Mouse (Mus musculus): ENCODE data around the gene Clptm1. TPM values are rescaled to one million over a fixed set of nuclear protein-coding genes. Genes with fewer than 3 reads are reported as not detected.

The Clptm1 gene
- polyA plus RNA-seq, 1 experiment: 142 TPM

DNA sequence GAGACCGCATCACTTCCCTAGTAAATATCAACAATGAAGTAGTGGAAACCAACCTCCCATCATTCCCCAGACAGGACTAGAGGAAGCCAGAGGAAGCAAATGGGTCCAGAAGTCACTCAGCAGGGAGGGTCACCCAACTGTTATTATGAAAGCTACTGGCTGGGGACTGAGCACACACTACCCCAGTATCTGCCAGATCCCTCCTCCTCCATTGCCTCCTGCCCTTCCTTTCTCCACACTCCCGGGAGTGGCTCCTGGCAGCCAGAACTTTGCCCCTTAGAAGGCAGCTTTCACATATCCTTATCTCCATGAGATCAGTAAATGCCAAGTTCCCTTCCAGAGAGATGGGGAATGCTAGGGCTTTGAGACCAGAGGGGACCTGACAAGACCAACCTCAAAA, 41.4 kb downstream of the Clptm1 start:
- Histone ChIP-seq H3K4me1 (replicated peaks; ENCODE audit: control insufficient read depth, insufficient read depth, low read length) (peaks cover 8% of the 10 kb centered on the region), H3K27ac (ENCODE audit: control insufficient read depth, insufficient read depth, low read length) (no peak overlapping the region), H3K36me3 (ENCODE audit: control insufficient read depth, insufficient read depth, low read length) (no peaks in the 10 kb centered on the region), H3K4me3 (ENCODE audit: control insufficient read depth, insufficient read depth, low read length) (no peak overlapping the region), H3K27me3 (ENCODE audit: control insufficient read depth, insufficient read depth, low read length) (no peaks in the 10 kb centered on the region)
- no peak for TF ChIP-seq POLR2A (IDR thresholded peaks at IDR 0.05; ENCODE audit: control insufficient read depth, extremely low read depth, insufficient read depth, low read length, poor library complexity)
- TF ChIP-seq CTCF (IDR thresholded peaks at IDR 0.05; ENCODE audit: borderline replicate concordance, control insufficient read depth, extremely low read depth, insufficient read depth, low read length, poor library complexity): no peak
- 88% methylated on average over 2 of the region's 2 CpGs for WGBS
- DNase-seq: no peak

DNA sequence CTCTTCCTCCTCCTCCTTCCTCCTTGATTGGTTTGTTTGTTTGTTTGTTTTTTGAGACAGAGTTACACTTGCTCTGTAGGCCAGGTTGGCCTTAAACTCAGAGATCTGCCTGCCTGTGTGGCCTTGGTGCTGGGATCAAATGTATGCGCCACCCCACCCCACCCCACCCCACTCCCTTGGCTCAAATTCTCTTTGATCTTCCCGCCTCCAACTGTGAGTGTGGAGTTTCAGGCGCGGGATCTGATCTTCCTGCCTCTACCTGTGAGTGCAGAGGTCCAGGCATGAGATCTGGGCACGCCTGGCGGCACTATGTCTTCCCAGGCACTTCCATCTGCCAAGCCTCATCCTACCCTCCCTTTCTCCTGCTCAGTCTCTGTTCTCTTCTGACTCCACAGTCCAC, 42.6 kb downstream of the Clptm1 start:
- TF ChIP-seq POLR2A (IDR thresholded peaks at IDR 0.05; ENCODE audit: control insufficient read depth, extremely low read depth, insufficient read depth, low read length, poor library complexity) (no peak), CTCF (IDR thresholded peaks at IDR 0.05; ENCODE audit: borderline replicate concordance, control insufficient read depth, extremely low read depth, insufficient read depth, low read length, poor library complexity) (no peak)
- 91% methylated on average over 6 of the region's 6 CpGs for WGBS
- no peaks in the 10 kb centered on the region for H3K4me1 ChIP-seq (replicated peaks; ENCODE audit: control insufficient read depth, insufficient read depth, low read length)
- H3K27ac ChIP-seq (ENCODE audit: control insufficient read depth, insufficient read depth, low read length): no peak overlapping the region
- no peak for DNase-seq
- no peaks in the 10 kb centered on the region for H3K36me3 ChIP-seq (ENCODE audit: control insufficient read depth, insufficient read depth, low read length)
- no peaks in the 10 kb centered on the region for H3K27me3 ChIP-seq (ENCODE audit: control insufficient read depth, insufficient read depth, low read length)
- H3K4me3 ChIP-seq (ENCODE audit: control insufficient read depth, insufficient read depth, low read length): no peak overlapping the region

DNA sequence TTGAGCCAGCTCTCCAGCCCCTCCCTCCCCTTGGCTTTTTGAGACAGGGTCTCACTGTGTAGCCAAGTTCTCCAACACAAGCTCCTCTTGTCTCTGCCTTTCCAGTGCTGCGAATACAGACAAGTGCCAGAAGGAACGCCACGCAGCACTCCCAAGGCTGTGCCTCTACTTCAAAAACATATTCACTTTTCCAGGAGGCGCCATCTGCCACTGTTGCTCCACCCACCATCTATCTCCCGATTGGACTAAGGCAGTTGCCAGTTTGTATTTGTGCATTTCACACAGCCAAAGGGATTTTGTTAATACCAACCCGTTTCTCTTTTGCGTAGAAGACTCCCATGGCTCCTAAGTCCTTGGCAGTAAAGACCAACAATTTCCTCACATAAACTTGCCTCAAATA, 44.0 kb downstream of the Clptm1 start:
- no peak for DNase-seq
- Histone ChIP-seq H3K4me3 (ENCODE audit: control insufficient read depth, insufficient read depth, low read length) (no peak overlapping the region), H3K36me3 (ENCODE audit: control insufficient read depth, insufficient read depth, low read length) (no peaks in the 10 kb centered on the region), H3K27me3 (ENCODE audit: control insufficient read depth, insufficient read depth, low read length) (no peaks in the 10 kb centered on the region), H3K4me1 (replicated peaks; ENCODE audit: control insufficient read depth, insufficient read depth, low read length) (no peaks in the 10 kb centered on the region), H3K27ac (ENCODE audit: control insufficient read depth, insufficient read depth, low read length) (no peak overlapping the region)
- TF ChIP-seq POLR2A (IDR thresholded peaks at IDR 0.05; ENCODE audit: control insufficient read depth, extremely low read depth, insufficient read depth, low read length, poor library complexity) (no peak), CTCF (IDR thresholded peaks at IDR 0.05; ENCODE audit: borderline replicate concordance, control insufficient read depth, extremely low read depth, insufficient read depth, low read length, poor library complexity) (no peak)
- WGBS: 96% methylated on average over 7 of the region's 7 CpGs

DNA sequence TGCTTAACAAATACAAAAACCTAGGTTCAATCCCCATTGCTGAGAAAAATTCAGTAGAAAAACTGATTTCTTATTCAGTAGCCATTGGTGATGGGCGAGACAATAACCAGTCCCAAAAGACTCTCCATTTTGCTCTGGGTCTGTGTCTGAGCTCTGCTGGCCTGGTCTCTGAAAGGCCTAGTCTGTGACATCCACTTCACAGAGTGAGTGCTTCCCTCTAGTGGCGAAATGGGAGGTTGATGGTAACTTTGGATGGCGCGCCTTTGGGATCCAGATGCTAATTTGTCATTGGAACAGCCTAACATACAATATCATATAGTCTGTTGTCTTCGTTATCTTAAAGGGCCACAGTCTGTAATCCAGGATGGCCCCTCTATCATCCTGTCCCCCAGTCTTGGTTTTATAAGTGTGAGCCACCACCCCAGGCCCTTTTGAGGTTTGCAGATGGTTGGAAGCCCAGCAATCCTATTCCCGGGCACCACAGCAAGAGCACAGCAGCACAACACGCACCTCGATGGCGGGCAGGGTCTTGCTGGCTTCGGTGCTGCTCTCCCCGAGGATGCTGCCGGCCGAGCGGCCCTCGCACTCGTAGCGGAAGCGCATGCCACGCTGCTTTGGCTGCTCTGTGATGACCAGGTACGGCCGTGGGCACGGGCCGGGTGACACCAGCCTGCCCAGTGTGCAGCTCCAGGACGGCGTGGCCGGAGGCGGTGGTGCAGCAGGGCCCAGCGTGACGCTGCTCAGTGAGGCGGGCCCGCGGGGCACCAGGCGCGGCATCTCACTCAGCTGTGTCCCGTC, 45.6 kb downstream of the Clptm1 start:
- Histone ChIP-seq H3K36me3 (ENCODE audit: control insufficient read depth, insufficient read depth, low read length) (no peaks in the 10 kb centered on the region), H3K4me1 (replicated peaks; ENCODE audit: control insufficient read depth, insufficient read depth, low read length) (no peaks in the 10 kb centered on the region)
- WGBS: 59% methylated on average over 35 of the region's 35 CpGs

DNA sequence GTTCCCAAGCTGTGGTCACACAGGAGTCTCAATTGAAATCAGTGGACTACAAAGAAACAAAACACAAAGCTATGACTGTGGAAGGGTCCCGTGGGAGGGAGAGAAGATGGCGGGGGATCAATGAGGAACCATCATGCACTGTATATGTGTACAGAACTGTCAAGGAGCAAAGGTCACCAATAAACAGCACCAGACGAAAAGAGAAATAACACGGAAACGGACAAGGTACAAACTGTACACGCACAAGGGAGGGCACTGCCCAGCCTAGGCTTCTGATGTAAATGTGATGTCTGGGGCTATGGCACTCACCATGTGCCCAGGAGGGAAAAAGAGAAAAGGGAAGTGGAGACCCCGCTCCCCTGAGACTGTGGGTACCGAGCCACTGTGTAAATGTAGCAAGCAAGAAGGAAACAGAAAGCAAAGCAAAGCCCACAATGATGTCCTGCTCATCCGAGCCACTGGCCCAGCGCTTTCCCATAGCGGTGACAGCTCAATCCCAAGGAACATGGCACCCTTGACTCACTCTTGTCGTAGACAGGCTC, 49.7 kb downstream of the Clptm1 start:
- no peak overlapping the region for H3K4me3 ChIP-seq (ENCODE audit: control insufficient read depth, insufficient read depth, low read length)
- no peaks in the 10 kb centered on the region for H3K4me1 ChIP-seq (replicated peaks; ENCODE audit: control insufficient read depth, insufficient read depth, low read length)
- 79% methylated on average over 12 of the region's 12 CpGs for WGBS
- no peaks in the 10 kb centered on the region for H3K36me3 ChIP-seq (ENCODE audit: control insufficient read depth, insufficient read depth, low read length)
- H3K27me3 ChIP-seq (ENCODE audit: control insufficient read depth, insufficient read depth, low read length): no peaks in the 10 kb centered on the region
- TF ChIP-seq POLR2A (IDR thresholded peaks at IDR 0.05; ENCODE audit: control insufficient read depth, extremely low read depth, insufficient read depth, low read length, poor library complexity): no peak
- no peak for TF ChIP-seq CTCF (IDR thresholded peaks at IDR 0.05; ENCODE audit: borderline replicate concordance, control insufficient read depth, extremely low read depth, insufficient read depth, low read length, poor library complexity)
- no peak overlapping the region for H3K27ac ChIP-seq (ENCODE audit: control insufficient read depth, insufficient read depth, low read length)
- DNase-seq: no peak

More for the DNA sequence above, 45.6 kb downstream of the Clptm1 start:
- TF ChIP-seq POLR2A (IDR thresholded peaks at IDR 0.05; ENCODE audit: control insufficient read depth, extremely low read depth, insufficient read depth, low read length, poor library complexity) (no peak), CTCF (IDR thresholded peaks at IDR 0.05; ENCODE audit: borderline replicate concordance, control insufficient read depth, extremely low read depth, insufficient read depth, low read length, poor library complexity) (no peak)
- DNase-seq: peak; percentile 67
- H3K27ac ChIP-seq (ENCODE audit: control insufficient read depth, insufficient read depth, low read length): no peak overlapping the region
- no peak overlapping the region for H3K4me3 ChIP-seq (ENCODE audit: control insufficient read depth, insufficient read depth, low read length)
- H3K27me3 ChIP-seq (ENCODE audit: control insufficient read depth, insufficient read depth, low read length): no peaks in the 10 kb centered on the region

DNA sequence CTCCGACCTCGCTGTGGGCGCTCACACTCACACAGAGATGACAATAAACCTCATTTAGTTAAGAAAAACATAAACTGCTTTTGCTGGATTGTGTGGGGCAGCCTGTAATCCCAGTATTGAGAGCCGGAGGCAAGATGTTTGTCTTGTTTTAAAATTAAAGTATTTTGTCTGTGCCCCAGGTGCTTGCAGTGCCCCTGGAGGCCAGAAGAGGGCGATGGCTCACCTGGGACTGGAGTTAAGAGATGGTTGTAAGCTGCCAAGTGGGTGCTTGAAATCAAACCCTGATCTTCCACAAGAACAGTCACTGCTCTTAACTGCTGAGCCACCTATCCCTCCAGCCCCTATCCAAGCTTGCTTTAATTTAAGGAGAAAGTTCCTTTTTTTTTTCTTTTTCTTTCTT, 53.9 kb downstream of the Clptm1 start:
- Histone ChIP-seq H3K4me1 (replicated peaks; ENCODE audit: control insufficient read depth, insufficient read depth, low read length) (no peaks in the 10 kb centered on the region), H3K36me3 (ENCODE audit: control insufficient read depth, insufficient read depth, low read length) (no peaks in the 10 kb centered on the region), H3K27me3 (ENCODE audit: control insufficient read depth, insufficient read depth, low read length) (no peaks in the 10 kb centered on the region), H3K27ac (ENCODE audit: control insufficient read depth, insufficient read depth, low read length) (no peak overlapping the region), H3K4me3 (ENCODE audit: control insufficient read depth, insufficient read depth, low read length) (no peak overlapping the region)
- TF ChIP-seq CTCF (IDR thresholded peaks at IDR 0.05; ENCODE audit: borderline replicate concordance, control insufficient read depth, extremely low read depth, insufficient read depth, low read length, poor library complexity) (no peak), POLR2A (IDR thresholded peaks at IDR 0.05; ENCODE audit: control insufficient read depth, extremely low read depth, insufficient read depth, low read length, poor library complexity) (no peak)
- DNase-seq: no peak
- 85% methylated on average over 5 of the region's 5 CpGs for WGBS

All from thymus, adult 2 months (tissue).